Mouse (Mus musculus): ENCODE data around the gene Gm17087. TPM values are rescaled to one million over a fixed set of nuclear protein-coding genes. Genes with fewer than 3 reads are reported as not detected.

Gm17087 gene
- total RNA-seq, 1 experiment from 2014 or later = not detected

Other genes starting within 250 kb of the Gm17087 start
- gene Prr18, start 229.5 kb downstream of the Gm17087 start, total RNA-seq (2017) = 0.10 TPM in 1 of 3 replicates, not detected in the others
- gene T2, start 211.0 kb downstream of the Gm17087 start, total RNA-seq (2017) = 0.39 TPM in 1 of 3 replicates, not detected in the others
- gene T, start 132.5 kb downstream of the Gm17087 start, total RNA-seq (2017) = not detected in 3 replicates
- 0.29 TPM in 1 of 3 replicates, not detected in the others for gene Pde10a, start 41.6 kb downstream of the Gm17087 start, total RNA-seq (2017)